Mouse (Mus musculus) B cell, adult (primary cell): ENCODE results near the gene Flg. TPM values are rescaled to one million over a fixed set of nuclear protein-coding genes. Genes with fewer than 3 reads are reported as not detected.

Experiments
- total RNA-seq: library from RNA; stranded (reverse); gene quantifications from 4 replicates; pipeline ENCODE4 v1.2.4, GENCODE M21; 2023; ENCODE audit not compliant: inconsistent age

The Flg gene
- total RNA-seq: not detected in 4 replicates

GRCm38 (mm10) chr3:93273223-93273622 lies at the start of gene Flg:
Gene Flg, plus strand, starts transcription at chr3:93273523.

GRCm38 (mm10) chr3:93319449-93319848 lies 46.1 kb downstream of the Flg start, which contains the start of gene Hrnr:
Gene Hrnr, plus strand, starts transcription at chr3:93319749.

Other genes starting within 250 kb of the Flg start
- gene Gm4858, start 204.7 kb upstream of the Flg start, total RNA-seq: not detected in 4 replicates
- gene Crnn, start 128.7 kb upstream of the Flg start, total RNA-seq: not detected in 4 replicates
- not detected in 4 replicates for gene Flg2, start 76.2 kb upstream of the Flg start, total RNA-seq
- not detected in 4 replicates for gene Hrnr, start 46.2 kb downstream of the Flg start, total RNA-seq
- not detected in 4 replicates for gene Rptn, start 120.2 kb downstream of the Flg start, total RNA-seq
- gene Tchh, start 168.8 kb downstream of the Flg start, total RNA-seq: not detected in 4 replicates
- gene Tchhl1, start 195.2 kb downstream of the Flg start, total RNA-seq: not detected in 4 replicates
- gene S100a11, start 247.0 kb downstream of the Flg start, total RNA-seq: 220 to 252 TPM (median 233 TPM) in 4 replicates